Mouse (Mus musculus): ENCODE measurements at regions not wholly inside any gene's neighbourhood (a gene's known extent, or its start where the extent isn't known, plus 50 kb on each side); places are given as distances from the start of the nearest gene placed in this dataset.

DNA sequence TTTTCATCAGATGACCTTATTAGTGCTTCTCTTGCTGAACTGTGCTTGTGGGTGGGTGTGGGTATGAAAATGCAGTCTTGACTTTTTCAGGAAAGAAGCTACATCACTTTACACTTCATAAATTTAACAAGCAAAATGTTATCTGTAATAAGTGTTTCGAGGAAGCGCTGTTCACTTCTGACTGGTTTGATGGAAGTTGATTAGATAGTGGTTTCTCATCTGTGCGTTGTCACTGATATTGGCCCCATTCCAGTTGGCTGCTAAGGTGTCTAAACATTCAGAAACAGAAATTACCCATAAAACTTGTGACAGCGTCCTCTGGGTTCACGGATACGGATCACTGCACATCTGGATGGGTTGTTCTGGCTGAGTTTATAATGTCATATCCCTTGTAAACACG lies 159.8 kb upstream of the Slc7a11 start:
- no peaks in the 10 kb centered on the region for H3K79me2 ChIP-seq (ENCODE audit: control insufficient read depth, insufficient read depth, low read length, poor library complexity)
- H3K9ac ChIP-seq (ENCODE audit: control insufficient read depth, low read depth, low read length, poor library complexity, severe bottlenecking): no peak overlapping the region
- peak overlapping the region; percentile 42; the same call in 1 of the 2 replicates for H3K27ac ChIP-seq (ENCODE audit: control insufficient read depth, low read depth, low read length)
- H3K9me3 ChIP-seq (replicated peaks; ENCODE audit: insufficient read depth, low read length): no peaks in the 10 kb centered on the region
- H3K4me3 ChIP-seq (ENCODE audit: control insufficient read depth in 1 of 2, insufficient read depth in 1 of 2, low read depth in 2 of 2, low read length in 2 of 2): peak overlapping the region in 1 of 2 experiments; percentile 24; a peak in 1 of 4 replicates
- peaks cover 16 to 17% of the 10 kb centered on the region in 2 experiments for H3K4me1 ChIP-seq (ENCODE audit: control insufficient read depth in 1 of 2, insufficient read depth in 2 of 2, low read length in 2 of 2)
- peaks cover 0 to 35% of the 10 kb centered on the region in 2 experiments; a peak in 2 of 4 replicates for H3K36me3 ChIP-seq (ENCODE audit: control insufficient read depth in 1 of 2, insufficient read depth in 2 of 2, low read length in 2 of 2)
- no peaks in the 10 kb centered on the region for H3K27me3 ChIP-seq (ENCODE audit: control insufficient read depth in 1 of 2, insufficient read depth in 2 of 2, low read length in 2 of 2)
- peak; percentile 83 for DNase-seq (ENCODE audit: low read depth, low spot score)
- TF ChIP-seq EP300 (IDR thresholded peaks at IDR 0.05; ENCODE audit: low read depth in 1 of 2, low read length in 2 of 2) (peak; percentile 89 to 92), USF2 (IDR thresholded peaks at IDR 0.05; ENCODE audit: borderline replicate concordance in 1 of 2, insufficient read depth in 1 of 2, low read depth in 1 of 2, low read length in 2 of 2) (no peak), USF1 (IDR thresholded peaks at IDR 0.05; ENCODE audit: low read depth, low read length) (no peak), POLR2AphosphoS5 (IDR thresholded peaks at IDR 0.05; ENCODE audit: borderline replicate concordance, low read depth, low read length) (no peak), CHD1 (IDR thresholded peaks at IDR 0.05; ENCODE audit: low read depth, low read length) (no peak), ZC3H11A (IDR thresholded peaks at IDR 0.05; ENCODE audit: low read depth, low read length) (no peak), NELFE (IDR thresholded peaks at IDR 0.05; ENCODE audit: low read depth, low read length) (no peak), TCF12 (IDR thresholded peaks at IDR 0.05; ENCODE audit: low read depth, low read length) (peak; percentile 88), BHLHE40 (IDR thresholded peaks at IDR 0.05; ENCODE audit: borderline replicate concordance, low read depth, low read length) (peak; percentile 54; the same call in 1 of the 2 replicates), POLR2AphosphoS2 (IDR thresholded peaks at IDR 0.05; ENCODE audit: low read length) (no peak), MAZ (IDR thresholded peaks at IDR 0.05; ENCODE audit: low read depth, low read length) (no peak), CTCF (IDR thresholded peaks at IDR 0.05 in 2 of 3, conservative IDR thresholded peaks at IDR 0.05 in 1 of 3; ENCODE audit: control insufficient read depth in 1 of 3, insufficient read depth in 1 of 3, low read depth in 2 of 3, low read length in 3 of 3, poor library complexity in 1 of 3, severe bottlenecking in 1 of 3) (no peak), GABPA (IDR thresholded peaks at IDR 0.05; ENCODE audit: low read depth, low read length) (no peak), ETS1 (IDR thresholded peaks at IDR 0.05; ENCODE audit: low read depth, low read length) (peak; percentile 98), MEF2A (IDR thresholded peaks at IDR 0.05; ENCODE audit: extremely low read depth, insufficient replicate concordance, low read depth, low read length, poor library complexity, severe bottlenecking) (no peak), TAL1 (IDR thresholded peaks at IDR 0.05; ENCODE audit: low read length) (peak; percentile 18; the same call in 1 of the 2 replicates), UBTF (IDR thresholded peaks at IDR 0.05; ENCODE audit: borderline replicate concordance, insufficient read depth, low read depth, low read length) (no peak), MYC (IDR thresholded peaks at IDR 0.05; ENCODE audit: low read depth, low read length) (no peak), KAT2A (conservative IDR thresholded peaks at IDR 0.05; ENCODE audit: low read depth, low read length) (no peak), SIN3A (IDR thresholded peaks at IDR 0.05; ENCODE audit: low read length) (peak; percentile 68), HCFC1 (IDR thresholded peaks at IDR 0.05; ENCODE audit: low read depth, low read length) (no peak), ZMIZ1 (IDR thresholded peaks at IDR 0.05; ENCODE audit: low read depth, low read length) (no peak), MAFK (IDR thresholded peaks at IDR 0.05; ENCODE audit: borderline replicate concordance, low read depth, low read length) (no peak; the same call in 1 of the 2 replicates), POLR2A (IDR thresholded peaks at IDR 0.05; ENCODE audit: control insufficient read depth in 1 of 2, insufficient read depth in 1 of 2, low read depth in 1 of 2, low read length in 2 of 2, poor library complexity in 1 of 2) (no peak), MYB (IDR thresholded peaks at IDR 0.05; ENCODE audit: low read depth, low read length) (no peak), ELF1 (IDR thresholded peaks at IDR 0.05; ENCODE audit: low read depth, low read length) (0 out of 2 replicates have a peak, but pooled peaks have one; percentile 45), MAX (IDR thresholded peaks at IDR 0.05; ENCODE audit: low read length) (no peak), NRF1 (IDR thresholded peaks at IDR 0.05; ENCODE audit: insufficient read depth, low read depth, low read length, poor library complexity, severe bottlenecking) (no peak), ZKSCAN1 (IDR thresholded peaks at IDR 0.05; ENCODE audit: low read depth, low read length) (no peak), TBP (IDR thresholded peaks at IDR 0.05; ENCODE audit: low read depth, low read length) (no peak), RAD21 (IDR thresholded peaks at IDR 0.05; ENCODE audit: low read depth, low read length) (no peak), ZNF384 (IDR thresholded peaks at IDR 0.05; ENCODE audit: low read depth, low read length) (no peak), RCOR1 (IDR thresholded peaks at IDR 0.05; ENCODE audit: low read depth, low read length) (peak; percentile 88), GATA1 (IDR thresholded peaks at IDR 0.05; ENCODE audit: low read depth, low read length) (peak; percentile 96), SMC3 (IDR thresholded peaks at IDR 0.05; ENCODE audit: low read depth, low read length) (no peak), CHD2 (IDR thresholded peaks at IDR 0.05; ENCODE audit: low read length) (no peak), E2F4 (IDR thresholded peaks at IDR 0.05; ENCODE audit: borderline replicate concordance, low read depth, low read length) (no peak), JUND (IDR thresholded peaks at IDR 0.05; ENCODE audit: low read depth, low read length) (no peak)

Data from MEL (cell line).